Mouse (Mus musculus): ENCODE results near the gene Ptprr. TPM values are rescaled to one million over a fixed set of nuclear protein-coding genes. Genes with fewer than 3 reads are reported as not detected.

Ptprr gene
- polyA plus RNA-seq, 1 experiment: 0.77 TPM

DNA sequence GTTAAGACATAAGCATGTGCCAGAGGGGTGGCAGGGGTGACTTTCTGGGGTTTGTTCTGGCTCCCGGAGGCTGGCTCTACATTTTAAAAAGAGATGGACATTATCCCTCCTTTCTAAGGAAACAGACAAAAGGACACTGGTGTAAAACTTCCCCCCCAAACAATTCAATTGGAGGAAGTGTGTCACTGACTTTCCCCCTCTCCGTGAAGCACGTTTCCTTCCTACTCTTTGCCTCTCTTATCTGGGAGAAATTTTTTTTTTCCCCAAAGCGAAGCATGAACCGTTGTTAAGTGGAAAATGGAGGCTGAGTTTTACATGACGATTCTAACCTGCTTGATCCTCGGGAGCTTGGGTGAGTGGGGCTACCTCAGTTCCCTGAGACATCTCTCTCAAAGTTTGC is 257.3 kb downstream of the Ptprr start, which contains the start of gene Ptprb:
Gene Ptprb, plus strand, starts transcription at position 244 of the 400 bp plus-strand sequence.
- no peaks in the 10 kb centered on the region for H3K36me3 ChIP-seq (ENCODE audit: control insufficient read depth, insufficient read depth, low read length)
- TF ChIP-seq CTCF (IDR thresholded peaks at IDR 0.05; ENCODE audit: control insufficient read depth, insufficient read depth, insufficient replicate concordance, low read depth, low read length): no peak
- no peak for TF ChIP-seq POLR2A (IDR thresholded peaks at IDR 0.05; ENCODE audit: control insufficient read depth, low read depth, low read length)
- H3K27ac ChIP-seq (ENCODE audit: control insufficient read depth, insufficient read depth, low read depth, low read length): no peak within 1 kb of the TSS
- H3K4me1 ChIP-seq (ENCODE audit: control insufficient read depth, insufficient read depth, low read length): no peaks in the 10 kb centered on the region; the same call in 1 of the 2 replicates
- no peaks in the 10 kb centered on the region for H3K27me3 ChIP-seq (ENCODE audit: control insufficient read depth, insufficient read depth, low read length)
- no peak within 1 kb of the TSS for H3K4me3 ChIP-seq (ENCODE audit: control insufficient read depth, low read depth, low read length)

DNA sequence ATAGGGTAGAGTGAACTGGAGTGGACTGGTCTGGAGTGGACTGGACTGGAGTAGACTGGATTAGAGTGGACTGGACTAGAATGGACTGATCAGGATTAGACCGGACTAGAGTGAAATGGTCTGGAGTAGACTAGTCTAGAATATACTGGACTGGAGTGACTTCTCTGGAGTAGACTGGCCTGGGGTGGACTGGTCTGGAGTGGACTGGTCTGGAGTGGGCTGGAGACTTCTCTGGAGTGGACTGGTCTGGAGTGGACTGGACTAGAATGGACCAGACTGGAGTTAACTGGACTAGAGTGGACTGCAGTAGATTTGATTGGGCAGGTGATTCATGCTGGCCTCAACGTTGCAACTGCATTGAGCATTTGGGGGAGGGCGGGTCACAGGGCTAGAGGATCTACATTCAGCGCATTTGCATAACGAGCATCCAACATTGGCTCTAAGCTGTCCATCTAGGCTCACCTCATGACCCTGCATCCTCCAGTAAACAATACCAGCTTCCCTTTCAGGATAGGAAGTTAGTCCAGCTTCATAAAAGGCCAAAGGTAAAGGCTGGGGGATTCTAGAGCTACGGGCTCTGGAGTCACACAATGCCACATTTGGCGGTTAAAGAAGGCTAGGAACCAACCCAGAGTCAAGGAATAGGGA is 268.8 kb downstream of the Ptprr start:
- Histone ChIP-seq H3K4me3 (ENCODE audit: control insufficient read depth, low read depth, low read length) (no peak overlapping the region), H3K36me3 (ENCODE audit: control insufficient read depth, insufficient read depth, low read length) (no peaks in the 10 kb centered on the region), H3K27me3 (ENCODE audit: control insufficient read depth, insufficient read depth, low read length) (no peaks in the 10 kb centered on the region), H3K27ac (ENCODE audit: control insufficient read depth, insufficient read depth, low read depth, low read length) (no peak overlapping the region), H3K4me1 (ENCODE audit: control insufficient read depth, insufficient read depth, low read length) (no peaks in the 10 kb centered on the region)
- TF ChIP-seq POLR2A (IDR thresholded peaks at IDR 0.05; ENCODE audit: control insufficient read depth, low read depth, low read length): no peak
- TF ChIP-seq CTCF (IDR thresholded peaks at IDR 0.05; ENCODE audit: control insufficient read depth, insufficient read depth, insufficient replicate concordance, low read depth, low read length): no peak

DNA sequence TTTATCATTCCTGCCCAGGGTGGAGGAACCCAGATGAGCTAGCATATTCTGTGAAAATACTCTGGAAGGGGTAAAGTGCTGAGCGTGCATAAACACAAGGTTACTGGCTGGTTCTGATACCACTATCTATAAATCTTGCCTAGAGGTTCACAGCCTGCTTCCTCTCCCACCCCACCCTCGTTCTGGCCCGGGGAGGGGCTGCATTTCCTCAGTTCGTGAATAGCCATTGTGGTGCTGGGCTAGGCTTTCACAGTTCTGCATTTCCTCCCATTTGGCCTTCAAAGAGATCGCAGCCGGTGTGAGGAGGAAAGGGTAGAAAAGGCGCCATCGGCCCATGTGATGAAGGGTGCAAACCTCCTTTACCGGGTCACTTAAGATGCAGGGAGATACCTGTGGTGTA is 270.1 kb downstream of the Ptprr start:
- H3K4me3 ChIP-seq (ENCODE audit: control insufficient read depth, low read depth, low read length): no peak overlapping the region
- no peak overlapping the region for H3K27ac ChIP-seq (ENCODE audit: control insufficient read depth, insufficient read depth, low read depth, low read length)
- no peaks in the 10 kb centered on the region for H3K27me3 ChIP-seq (ENCODE audit: control insufficient read depth, insufficient read depth, low read length)
- H3K36me3 ChIP-seq (ENCODE audit: control insufficient read depth, insufficient read depth, low read length): no peaks in the 10 kb centered on the region
- no peaks in the 10 kb centered on the region for H3K4me1 ChIP-seq (ENCODE audit: control insufficient read depth, insufficient read depth, low read length)
- TF ChIP-seq POLR2A (IDR thresholded peaks at IDR 0.05; ENCODE audit: control insufficient read depth, low read depth, low read length) (no peak), CTCF (IDR thresholded peaks at IDR 0.05; ENCODE audit: control insufficient read depth, insufficient read depth, insufficient replicate concordance, low read depth, low read length) (no peak)

DNA sequence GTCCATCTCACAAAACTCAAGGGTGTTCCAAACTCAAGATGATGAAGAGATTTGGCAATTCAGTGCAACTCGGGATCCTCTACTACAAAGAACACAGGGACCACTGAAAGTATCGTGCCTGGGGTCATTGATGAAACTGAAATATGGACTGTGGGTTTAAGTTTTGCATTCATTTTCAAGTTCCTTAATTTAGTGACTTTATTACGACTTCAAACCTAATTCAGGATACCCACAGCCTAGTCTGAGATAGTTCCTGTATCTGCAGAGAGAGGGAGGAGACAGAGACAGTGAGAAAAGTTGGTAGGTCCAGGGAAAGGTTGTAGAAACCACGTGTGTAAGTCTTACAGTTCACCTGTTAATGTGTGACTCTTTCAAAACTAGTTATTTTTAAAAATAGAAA is 272.5 kb downstream of the Ptprr start:
- Histone ChIP-seq H3K4me3 (ENCODE audit: control insufficient read depth, low read depth, low read length) (no peak overlapping the region), H3K27me3 (ENCODE audit: control insufficient read depth, insufficient read depth, low read length) (no peaks in the 10 kb centered on the region), H3K4me1 (ENCODE audit: control insufficient read depth, insufficient read depth, low read length) (no peaks in the 10 kb centered on the region), H3K27ac (ENCODE audit: control insufficient read depth, insufficient read depth, low read depth, low read length) (no peak overlapping the region), H3K36me3 (ENCODE audit: control insufficient read depth, insufficient read depth, low read length) (no peaks in the 10 kb centered on the region)
- TF ChIP-seq POLR2A (IDR thresholded peaks at IDR 0.05; ENCODE audit: control insufficient read depth, low read depth, low read length): no peak
- no peak for TF ChIP-seq CTCF (IDR thresholded peaks at IDR 0.05; ENCODE audit: control insufficient read depth, insufficient read depth, insufficient replicate concordance, low read depth, low read length)

DNA sequence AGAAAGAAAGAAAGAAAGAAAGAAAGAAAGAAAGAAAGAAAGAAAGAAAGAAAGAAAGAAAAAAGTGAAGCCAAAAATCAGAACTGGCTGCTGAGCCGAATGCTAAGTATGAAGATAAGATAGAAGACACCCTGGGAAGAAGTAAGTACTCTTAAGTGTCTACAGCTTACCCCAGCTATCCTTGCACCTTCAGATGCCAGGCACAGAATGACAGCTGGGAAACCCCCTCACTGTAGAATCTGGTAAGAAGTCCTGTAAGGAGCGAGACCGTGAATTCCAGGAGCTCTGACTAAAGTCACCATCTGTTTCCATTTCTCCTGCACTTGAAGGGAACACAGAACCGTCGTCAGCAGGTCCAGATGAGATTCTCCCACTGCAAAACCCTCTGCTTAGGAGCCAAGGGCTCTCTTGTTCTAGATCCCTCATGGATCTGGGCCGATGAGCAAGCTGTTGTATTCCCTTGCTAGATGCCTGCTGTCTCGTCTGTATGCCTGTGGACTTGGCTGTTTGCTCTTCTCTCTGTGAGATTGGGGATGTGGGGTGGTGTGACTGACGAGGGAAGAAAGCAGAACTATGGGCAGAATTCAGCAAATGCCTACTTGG is 273.2 kb downstream of the Ptprr start:
- no peaks in the 10 kb centered on the region for H3K4me1 ChIP-seq (ENCODE audit: control insufficient read depth, insufficient read depth, low read length)

DNA sequence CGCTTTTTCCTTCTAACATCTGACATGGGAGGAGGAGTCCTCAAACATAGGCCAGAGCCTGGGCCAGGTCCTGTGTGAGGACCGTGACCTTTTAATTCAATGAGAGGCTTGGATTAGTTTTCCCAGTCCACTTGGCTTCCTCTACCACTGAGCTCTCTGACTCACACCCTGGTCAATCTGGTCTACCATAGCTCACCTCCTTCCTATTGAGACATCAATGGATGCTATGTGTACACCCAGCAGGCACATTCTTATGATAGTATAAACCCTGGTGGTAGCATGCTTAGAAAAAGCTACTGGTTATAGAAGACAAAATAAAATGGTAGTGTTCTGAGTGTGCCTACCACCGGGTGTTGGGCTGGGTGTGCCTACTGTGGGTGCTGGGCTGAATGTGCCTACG is 278.4 kb downstream of the Ptprr start:
- Histone ChIP-seq H3K27ac (ENCODE audit: control insufficient read depth, insufficient read depth, low read depth, low read length) (no peak overlapping the region), H3K36me3 (ENCODE audit: control insufficient read depth, insufficient read depth, low read length) (no peaks in the 10 kb centered on the region), H3K4me1 (ENCODE audit: control insufficient read depth, insufficient read depth, low read length) (peaks cover 4% of the 10 kb centered on the region), H3K27me3 (ENCODE audit: control insufficient read depth, insufficient read depth, low read length) (no peaks in the 10 kb centered on the region), H3K4me3 (ENCODE audit: control insufficient read depth, low read depth, low read length) (no peak overlapping the region)
- TF ChIP-seq CTCF (IDR thresholded peaks at IDR 0.05; ENCODE audit: control insufficient read depth, insufficient read depth, insufficient replicate concordance, low read depth, low read length) (no peak), POLR2A (IDR thresholded peaks at IDR 0.05; ENCODE audit: control insufficient read depth, low read depth, low read length) (no peak)

More for the DNA sequence above, 273.2 kb downstream of the Ptprr start:
- no peak for TF ChIP-seq CTCF (IDR thresholded peaks at IDR 0.05; ENCODE audit: control insufficient read depth, insufficient read depth, insufficient replicate concordance, low read depth, low read length)
- no peak for TF ChIP-seq POLR2A (IDR thresholded peaks at IDR 0.05; ENCODE audit: control insufficient read depth, low read depth, low read length)
- no peak overlapping the region for H3K4me3 ChIP-seq (ENCODE audit: control insufficient read depth, low read depth, low read length)
- no peaks in the 10 kb centered on the region for H3K27me3 ChIP-seq (ENCODE audit: control insufficient read depth, insufficient read depth, low read length)
- H3K36me3 ChIP-seq (ENCODE audit: control insufficient read depth, insufficient read depth, low read length): no peaks in the 10 kb centered on the region
- H3K27ac ChIP-seq (ENCODE audit: control insufficient read depth, insufficient read depth, low read depth, low read length): no peak overlapping the region

DNA sequence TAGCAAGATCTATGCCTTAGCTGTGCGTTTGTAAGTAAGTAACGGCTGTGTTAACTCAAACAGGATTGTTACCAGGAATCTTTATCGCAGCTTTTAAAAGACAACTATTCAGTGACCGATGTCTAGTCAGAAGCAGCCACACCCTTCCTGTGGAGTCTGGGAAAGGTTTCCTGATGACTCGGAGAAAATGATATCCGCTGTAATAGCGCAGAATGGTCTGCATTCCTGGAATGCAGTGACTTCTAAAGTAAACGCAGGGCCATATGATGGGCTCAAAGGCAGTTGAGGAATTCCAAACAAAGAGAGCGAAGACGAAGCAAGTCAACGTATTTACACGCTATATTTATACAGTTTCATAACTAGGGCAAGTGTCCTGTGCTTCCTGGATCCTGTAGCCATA is 279.8 kb downstream of the Ptprr start:
- no peak overlapping the region for H3K4me3 ChIP-seq (ENCODE audit: control insufficient read depth, low read depth, low read length)
- no peaks in the 10 kb centered on the region for H3K27me3 ChIP-seq (ENCODE audit: control insufficient read depth, insufficient read depth, low read length)
- no peak overlapping the region for H3K27ac ChIP-seq (ENCODE audit: control insufficient read depth, insufficient read depth, low read depth, low read length)
- no peaks in the 10 kb centered on the region for H3K36me3 ChIP-seq (ENCODE audit: control insufficient read depth, insufficient read depth, low read length)
- H3K4me1 ChIP-seq (ENCODE audit: control insufficient read depth, insufficient read depth, low read length): peaks cover 6% of the 10 kb centered on the region
- no peak for TF ChIP-seq CTCF (IDR thresholded peaks at IDR 0.05; ENCODE audit: control insufficient read depth, insufficient read depth, insufficient replicate concordance, low read depth, low read length)
